Mouse (Mus musculus) olfactory bulb, adult 2 months (tissue): ENCODE results near the gene 1700022I11Rik.

Experiments
- CTCF ChIP-seq: fragments of 200-500 bp; IDR thresholded peaks from 2 replicates; pipeline ENCODE4 v1.5.1; 2012; ENCODE audit warnings: low read depth, mild to moderate bottlenecking, low read length, moderate library complexity; ENCODE audit not compliant: insufficient read depth
- POLR2A ChIP-seq: fragments of 200-500 bp; IDR thresholded peaks from 2 replicates; pipeline ENCODE4 v1.6.1; 2012; ENCODE audit warnings: mild to moderate bottlenecking, low read depth, low read length, moderate library complexity; ENCODE audit not compliant: insufficient read depth

- TF ChIP-seq CTCF: no peak
- no peak for TF ChIP-seq POLR2A
Measured at GRCm38 (mm10) chr4:43020876-43021275, 51.5 kb downstream of the 1700022I11Rik start.
